Mouse (Mus musculus) cerebellum, postnatal 4 days (tissue): ENCODE measurements at regions not wholly inside any gene's neighbourhood (a gene's known extent, or its start where the extent isn't known, plus 50 kb on each side); places are given as distances from the start of the nearest gene placed in this dataset.

Source experiments
- DNase-seq, 2 experiments: peaks; one replicate each; pipeline ENCODE4 v3.0.0; 2022; ENCODE audit warnings: low spot score in 2 of 2, mixed read lengths in 1 of 2

DNA sequence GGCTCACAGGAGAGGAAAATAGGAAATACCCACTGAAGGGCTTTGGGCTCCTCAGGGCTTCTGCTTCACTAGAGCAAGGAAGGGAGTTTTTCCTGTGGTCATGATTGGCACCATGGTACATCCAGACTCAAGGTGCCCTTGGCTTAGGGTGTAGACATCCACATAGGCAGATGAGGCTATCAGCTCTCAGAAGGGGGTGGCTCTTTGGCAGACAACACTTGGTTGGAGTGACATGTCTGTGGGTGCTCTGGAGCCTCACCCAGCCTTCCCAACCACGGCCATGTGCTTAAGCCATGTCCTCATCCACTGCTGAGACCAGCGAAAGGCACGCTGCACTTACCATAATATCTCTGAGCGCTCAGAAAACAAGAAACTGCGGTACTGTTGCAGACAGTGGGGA lies 77.8 kb upstream of the 1700025G04Rik start:
- DNase-seq: no peak

DNA sequence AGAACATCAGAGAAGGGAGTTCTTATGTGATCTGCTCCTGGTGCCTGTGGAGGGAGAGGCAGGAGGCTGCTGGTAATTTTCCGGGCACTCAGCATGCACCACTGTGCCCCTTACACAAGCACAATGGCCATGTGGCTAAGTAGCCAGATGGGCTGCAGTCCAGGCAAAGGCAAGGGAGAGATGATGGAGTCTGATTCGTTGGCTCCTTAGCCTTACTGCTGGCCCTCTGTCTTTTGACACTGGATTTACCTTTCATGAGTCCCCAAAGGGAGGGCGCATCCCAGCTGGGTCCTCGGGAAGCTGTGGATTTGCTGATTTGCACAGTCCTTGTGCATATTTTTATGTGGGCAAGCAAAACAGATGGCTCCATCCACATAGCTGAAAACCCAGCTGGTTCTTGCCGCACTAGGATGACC lies 75.6 kb upstream of the 1700025G04Rik start:
- peak in 1 of 2 experiments; percentile 77 for DNase-seq

DNA sequence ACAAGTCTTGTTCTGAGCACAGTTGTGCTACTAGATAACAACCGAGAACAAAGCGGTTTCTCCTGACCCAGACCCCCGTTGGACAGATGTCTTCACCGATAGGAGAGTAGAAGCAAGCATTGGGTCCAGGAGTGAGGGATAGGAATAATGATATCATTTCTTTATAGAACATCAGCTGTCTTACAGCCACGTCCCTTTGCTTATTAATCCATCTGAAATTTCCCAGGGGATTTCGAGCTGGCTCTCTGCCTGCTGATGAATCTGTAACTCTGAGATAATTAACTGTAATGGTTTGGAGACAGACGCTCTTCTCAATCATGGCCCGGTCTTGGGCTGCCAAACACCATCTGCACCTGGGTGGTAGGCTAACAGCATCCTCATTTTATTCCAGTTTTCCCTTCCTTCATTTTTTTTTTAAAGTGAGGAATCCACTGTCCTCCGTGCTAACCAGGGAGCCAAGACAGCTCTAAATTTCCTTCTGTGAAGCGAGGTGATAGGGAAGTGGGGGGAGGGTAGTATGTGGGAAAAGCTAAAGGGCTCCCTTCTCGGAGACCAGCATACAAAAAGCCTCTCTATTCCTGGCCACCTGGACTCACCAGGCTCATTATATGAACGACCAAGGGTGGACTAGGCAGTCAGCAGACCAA lies 75.0 kb upstream of the 1700025G04Rik start:
- peak; percentile 47 to 83 for DNase-seq

DNA sequence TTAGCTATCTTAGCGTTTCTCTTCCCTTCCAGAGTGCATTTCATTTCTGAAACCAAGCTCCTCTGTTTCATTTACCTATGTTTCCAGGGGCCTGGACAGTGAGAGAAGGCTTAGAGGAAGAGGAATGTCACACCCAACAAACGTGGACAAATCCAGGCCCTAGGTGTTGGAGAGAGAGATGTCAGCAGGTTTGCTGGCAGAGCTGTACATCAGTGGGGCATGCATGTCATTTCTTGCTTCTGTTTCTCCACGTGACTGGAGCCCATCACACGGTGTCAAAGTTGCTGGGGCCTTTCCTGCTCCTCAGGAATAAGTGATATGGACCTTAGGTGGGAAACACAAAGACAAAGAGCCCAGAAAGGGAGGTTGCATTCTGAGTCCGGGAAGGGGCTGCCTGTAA lies 74.3 kb upstream of the 1700025G04Rik start:
- DNase-seq: no peak

DNA sequence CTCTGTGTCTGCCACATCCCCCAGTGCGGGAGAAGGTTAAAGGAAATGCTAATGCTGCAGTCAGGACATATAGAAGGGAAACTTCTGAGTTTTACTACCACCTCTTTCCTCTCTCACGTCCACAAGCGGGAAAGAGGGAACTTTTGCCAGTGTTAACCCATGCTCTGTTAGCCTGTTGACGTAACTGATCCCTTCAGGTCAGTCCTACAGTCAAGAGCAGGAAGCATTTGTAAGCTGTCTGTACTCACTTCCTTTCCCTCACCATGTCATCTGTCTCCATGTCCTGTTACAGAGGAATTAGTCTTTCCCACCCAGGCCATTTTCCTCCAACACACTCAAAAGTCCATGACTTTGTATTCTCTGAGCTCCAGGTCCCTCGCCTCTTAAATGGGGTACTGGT lies 62.5 kb upstream of the 1700025G04Rik start:
- no peak for DNase-seq

DNA sequence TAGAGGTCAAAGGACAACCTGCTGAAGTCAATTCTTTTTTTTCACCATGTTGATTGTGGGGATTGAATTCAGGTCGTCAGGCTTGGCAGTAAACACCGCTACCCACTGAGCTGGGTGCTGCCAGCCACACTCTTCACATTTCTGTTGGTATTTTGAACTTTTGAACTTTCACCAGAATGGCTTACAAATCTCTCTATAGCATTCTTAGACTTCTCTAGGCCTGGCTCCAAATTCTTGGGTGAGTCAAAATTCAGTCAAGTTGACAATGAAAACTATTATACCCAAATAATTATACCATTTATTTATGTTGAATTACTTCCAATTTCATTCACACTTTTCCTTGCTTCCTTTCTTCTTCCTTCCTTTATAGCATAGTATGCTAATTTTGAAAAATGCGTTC lies 58.8 kb upstream of the 1700025G04Rik start:
- DNase-seq: no peak

DNA sequence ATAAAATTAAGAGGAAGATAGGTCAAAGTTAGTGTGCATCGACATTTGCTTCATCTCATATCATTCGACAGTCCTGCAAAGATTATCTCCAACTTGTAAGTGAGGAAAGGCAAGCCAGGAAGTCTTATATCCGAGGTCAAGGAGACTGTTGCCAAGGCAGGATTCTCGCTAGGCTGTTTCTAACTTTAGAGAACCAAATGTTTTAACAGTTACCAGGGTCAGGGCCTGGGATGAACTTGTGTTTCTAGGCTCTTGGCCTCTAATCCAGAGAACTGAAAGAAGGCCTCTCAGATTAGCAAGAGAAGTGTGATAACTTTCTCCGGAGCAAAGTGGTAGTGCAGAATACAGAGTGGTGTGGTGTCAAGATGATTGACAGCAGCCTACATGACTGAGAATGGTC lies 50.2 kb upstream of the 1700025G04Rik start:
- DNase-seq: no peak
